Mouse (Mus musculus) midbrain, embryonic 16.5 days (tissue): ENCODE measurements around the gene Fbln5. TPM values are rescaled to one million over a fixed set of nuclear protein-coding genes. Genes with fewer than 3 reads are reported as not detected.
A peak's percentile ranks its signal among the peaks of the same experiment; 100 is the strongest.

ENCODE experiments used
- ATAC-seq: fragments of 200-750 bp; cut with Nextera tagmentation; 2 replicates; pipeline ENCODE4 v1.8.0; 2017; ENCODE audit warnings: moderate TSS enrichment
- H3K27ac ChIP-seq: fragments of 300-500 bp; sonication (generic); 2 replicates; pipeline ENCODE4 v1.5.1; 2014; ENCODE audit warnings: mild to moderate bottlenecking, low read length, mixed read lengths
- H3K27me3 ChIP-seq: fragments of 300-500 bp; sonication (generic); 2 replicates; pipeline ENCODE4 v1.6.1; 2014; ENCODE audit warnings: low read depth, low read length, mixed read lengths; ENCODE audit not compliant: control insufficient read depth, insufficient read depth
- H3K36me3 ChIP-seq: fragments of 300-500 bp; sonication (generic); 2 replicates; pipeline ENCODE4 v1.6.1; 2014; ENCODE audit warnings: mild to moderate bottlenecking, low read length, moderate library complexity, mixed read lengths; ENCODE audit not compliant: control insufficient read depth, insufficient read depth
- H3K4me1 ChIP-seq: fragments of 300-500 bp; sonication (generic); 2 replicates; pipeline ENCODE4 v1.6.1; 2014; ENCODE audit warnings: mild to moderate bottlenecking, low read length, mixed read lengths; ENCODE audit not compliant: control insufficient read depth, insufficient read depth
- H3K4me2 ChIP-seq: fragments of 300-500 bp; sonication (generic); 2 replicates; pipeline ENCODE4 v1.6.1; 2014; ENCODE audit warnings: mild to moderate bottlenecking, low read length, mixed read lengths
- H3K4me3 ChIP-seq: fragments of 300-500 bp; sonication (generic); 2 replicates; pipeline ENCODE4 v1.5.1; 2014; ENCODE audit warnings: low read depth, mild to moderate bottlenecking, low read length, moderate library complexity, mixed read lengths
- H3K9ac ChIP-seq: fragments of 300-500 bp; sonication (generic); 2 replicates; pipeline ENCODE4 v1.6.1; 2014; ENCODE audit warnings: low read depth, low read length, mixed read lengths
- H3K9me3 ChIP-seq: fragments of 300-500 bp; sonication (generic); replicated peaks from 2 replicates; pipeline ENCODE4 v1.6.1; 2014; ENCODE audit warnings: mild to moderate bottlenecking, low read length, mixed read lengths; ENCODE audit not compliant: control insufficient read depth, poor library complexity, severe bottlenecking
- WGBS: fragments of 180-500 bp; shearing (Covaris S2); extraction: QIAGEN DNeasy Blood & Tissue Kit; methylation state at CpG from one replicate; pipeline ENCODE4 v1.1.7; 2014; 5-methylcytosine and 5-hydroxymethylcytosine counted together
- polyA plus RNA-seq: library from polyadenylated mRNA; unstranded; fragments of >200 nt; fragmentation: Nextera tagmentation; extraction: Ambion mirVana; gene quantifications from 2 replicates; pipeline ENCODE4 v1.2.1, GENCODE M21; 2015

The Fbln5 gene
- polyA plus RNA-seq, 1 experiment from 2014 or later = 11.7 TPM

DNA sequence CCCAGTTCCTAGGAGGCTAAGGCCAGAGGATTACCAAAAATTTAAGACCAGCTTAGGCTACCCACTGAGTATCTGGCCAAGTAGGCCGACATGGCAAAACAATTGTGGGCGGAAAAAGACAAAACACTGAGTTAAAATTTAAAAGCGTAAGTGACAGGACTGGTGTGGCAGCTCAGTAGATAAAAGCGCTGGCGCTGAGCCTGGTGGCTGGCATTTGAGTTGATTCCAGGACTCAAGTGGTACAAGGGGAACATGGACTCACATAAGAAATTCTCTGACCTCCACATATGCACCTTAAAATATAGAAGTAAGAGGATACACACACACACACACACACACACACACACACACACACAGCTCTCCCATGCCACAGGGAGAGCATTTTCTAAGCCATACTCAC is 42.5 kb downstream of the Fbln5 start:
- Histone ChIP-seq H3K4me3 (no peak overlapping the region), H3K9me3 (no peaks in the 10 kb centered on the region), H3K4me1 (no peaks in the 10 kb centered on the region), H3K36me3 (no peaks in the 10 kb centered on the region), H3K27ac (no peak overlapping the region), H3K9ac (no peak overlapping the region), H3K4me2 (no peak overlapping the region), H3K27me3 (no peaks in the 10 kb centered on the region)
- no peak for ATAC-seq
- 71% methylated on average over 5 of the region's 5 CpGs for WGBS

DNA sequence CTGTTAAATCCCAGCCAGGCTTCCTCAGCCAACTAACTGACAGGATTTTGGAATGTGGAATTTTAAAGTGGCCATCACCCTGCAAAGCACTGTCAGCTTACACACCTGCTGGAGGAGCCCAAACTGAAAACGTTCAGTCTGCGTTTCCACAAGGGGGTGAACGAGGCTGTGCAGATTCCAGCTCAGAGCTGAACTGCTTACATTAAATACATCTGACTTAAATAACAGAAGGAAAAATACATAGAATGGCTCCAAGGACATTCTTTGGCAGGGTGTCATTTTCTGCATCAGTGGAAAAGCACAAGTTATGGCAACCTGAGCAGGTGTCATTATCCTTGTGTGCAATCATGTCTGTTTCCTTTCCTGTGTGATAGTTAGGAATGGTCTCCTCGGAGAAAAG is 44.7 kb downstream of the Fbln5 start:
- Histone ChIP-seq H3K4me2 (no peak overlapping the region), H3K4me3 (no peak overlapping the region), H3K9me3 (no peaks in the 10 kb centered on the region), H3K27ac (no peak overlapping the region), H3K36me3 (no peaks in the 10 kb centered on the region), H3K27me3 (no peaks in the 10 kb centered on the region), H3K9ac (no peak overlapping the region), H3K4me1 (no peaks in the 10 kb centered on the region)
- WGBS = 71% methylated on average over 4 of the region's 4 CpGs
- no peak for ATAC-seq

DNA sequence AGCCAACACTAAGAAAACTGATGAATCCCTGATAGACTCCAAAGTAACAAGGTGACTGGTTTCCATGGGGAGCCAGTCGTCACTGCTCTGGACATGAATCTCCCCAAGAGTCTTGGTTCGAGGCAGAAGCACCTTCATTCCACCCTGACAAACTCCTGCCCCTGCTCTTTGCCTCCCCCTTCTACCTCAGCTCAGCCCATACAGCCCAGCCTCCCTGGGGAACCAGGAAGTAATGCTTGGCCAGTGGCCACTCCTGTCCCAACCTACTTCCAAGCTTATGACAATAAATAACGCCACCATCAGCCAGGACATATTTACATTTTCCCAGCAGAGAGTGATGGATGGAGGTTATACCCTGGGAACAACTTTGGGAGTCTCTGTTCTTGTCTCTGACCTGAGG is 45.9 kb downstream of the Fbln5 start:
- WGBS = 67% methylated on average over 3 of the region's 3 CpGs
- no peak overlapping the region for H3K4me3 ChIP-seq
- no peak overlapping the region for H3K27ac ChIP-seq
- H3K4me1 ChIP-seq = no peaks in the 10 kb centered on the region
- no peaks in the 10 kb centered on the region for H3K36me3 ChIP-seq
- H3K27me3 ChIP-seq = no peaks in the 10 kb centered on the region
- H3K9ac ChIP-seq = no peak overlapping the region
- no peak for ATAC-seq
- H3K4me2 ChIP-seq = no peak overlapping the region
- H3K9me3 ChIP-seq = no peaks in the 10 kb centered on the region

DNA sequence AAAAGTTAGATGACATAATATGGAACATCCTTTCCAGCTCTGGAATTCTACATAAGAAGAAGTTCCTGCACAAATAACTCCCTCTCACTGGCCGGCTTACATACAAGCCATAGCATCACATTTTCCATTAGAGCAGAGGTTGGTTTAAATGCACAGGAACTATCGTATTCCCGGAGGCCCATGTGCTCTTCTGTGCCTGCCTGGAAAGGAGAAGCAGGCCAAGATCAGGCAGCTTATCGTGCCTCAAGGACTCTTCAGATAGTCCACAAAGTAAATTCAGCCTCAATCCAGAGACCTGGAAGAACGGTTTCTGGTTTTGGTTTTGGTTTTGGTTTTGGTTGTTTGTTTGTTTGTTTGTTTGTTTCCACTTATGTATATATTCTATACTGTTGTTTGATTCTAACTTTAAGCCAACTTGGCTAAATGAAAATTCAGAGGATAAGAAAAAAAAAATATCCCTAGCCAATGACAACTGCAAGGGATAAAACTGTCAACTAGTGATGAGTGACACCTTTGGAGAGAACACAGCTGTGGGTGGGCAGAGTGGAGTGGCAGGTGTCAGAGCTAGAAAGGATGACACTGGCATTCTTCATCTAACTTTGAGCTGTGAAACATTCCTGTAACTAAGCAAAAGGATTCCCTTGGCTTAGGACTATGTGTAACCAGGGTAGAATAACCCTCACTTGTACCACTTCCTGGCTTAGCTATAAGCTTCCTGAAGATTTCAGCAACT is 48.4 kb downstream of the Fbln5 start:
- no peak overlapping the region for H3K27ac ChIP-seq
- 90% methylated on average over 5 of the region's 5 CpGs for WGBS
- H3K27me3 ChIP-seq = no peaks in the 10 kb centered on the region
- H3K4me2 ChIP-seq = no peak overlapping the region
- H3K9ac ChIP-seq = no peak overlapping the region
- ATAC-seq = no peak
- no peak overlapping the region for H3K4me3 ChIP-seq
- no peaks in the 10 kb centered on the region for H3K36me3 ChIP-seq
- H3K9me3 ChIP-seq = no peaks in the 10 kb centered on the region
- 0 out of 2 replicates have a peak, but pooled peaks cover 3% of the 10 kb centered on the region for H3K4me1 ChIP-seq

DNA sequence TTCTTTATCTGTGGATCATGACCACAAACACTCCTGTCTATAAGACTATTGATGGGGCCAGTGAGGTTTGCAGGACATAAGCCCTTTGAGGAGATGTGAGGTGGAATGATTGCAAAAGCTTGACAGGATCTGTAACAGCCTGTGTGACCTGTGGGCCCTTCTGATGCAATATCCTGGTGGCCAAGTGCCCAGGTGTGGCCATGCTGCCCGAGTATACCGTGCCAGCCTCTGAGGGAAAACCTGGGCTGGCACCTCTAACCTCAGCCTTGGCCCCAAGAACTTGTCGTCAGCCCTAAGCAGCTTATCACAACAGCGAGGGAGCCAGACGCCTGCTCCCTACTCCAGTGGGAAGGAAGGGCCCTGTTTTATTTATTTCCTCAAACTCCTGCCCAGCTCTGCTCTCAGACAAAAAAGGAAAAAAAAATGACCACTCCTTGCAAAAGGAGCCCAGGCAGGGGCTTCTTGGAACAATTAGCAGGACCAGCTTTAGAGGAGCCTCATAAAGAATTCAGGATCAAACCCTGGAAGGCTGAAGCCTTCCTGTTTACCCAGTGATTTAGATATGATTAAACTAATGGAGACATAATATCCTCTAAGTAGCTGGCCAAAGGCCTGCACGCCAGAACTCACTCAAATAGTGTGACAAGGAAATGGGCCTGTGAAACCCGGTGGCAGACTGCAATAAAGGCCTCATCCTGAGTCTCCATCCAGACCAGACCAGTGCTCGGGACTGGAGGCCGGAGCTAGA is 51.4 kb downstream of the Fbln5 start:
- ATAC-seq = no peak
- 58% methylated on average over 9 of the region's 9 CpGs for WGBS

DNA sequence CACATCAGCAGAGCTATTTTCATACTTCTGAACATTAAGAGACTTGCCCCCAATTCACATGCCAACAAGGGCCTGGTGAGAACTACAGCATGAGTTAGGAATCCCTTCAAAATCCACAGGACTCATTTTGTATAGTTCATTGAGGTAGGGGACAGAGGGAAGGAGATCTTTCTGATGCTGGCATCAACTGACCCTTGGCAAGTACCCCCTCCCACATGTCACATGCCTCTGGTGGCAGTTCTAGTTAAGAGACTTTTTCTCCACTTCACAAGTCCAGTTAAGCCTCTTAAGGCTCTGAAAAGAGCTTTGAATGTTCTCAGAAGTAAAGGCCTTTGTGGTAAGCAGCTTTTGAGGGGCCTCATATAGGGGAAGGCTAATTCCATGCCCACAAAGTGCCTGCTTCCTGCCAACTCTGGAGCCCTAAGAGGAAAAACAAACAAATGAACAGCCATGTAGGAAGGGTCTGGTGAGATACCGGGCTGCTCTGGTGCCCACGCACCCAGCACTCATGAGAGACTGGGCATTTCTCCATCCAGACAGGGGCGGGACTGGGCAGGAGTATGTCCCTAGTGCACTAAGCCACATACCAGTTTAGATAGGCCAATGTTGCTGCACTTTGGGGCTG is 52.5 kb downstream of the Fbln5 start:
- peak; percentile 85 for ATAC-seq
- H3K4me2 ChIP-seq = no peak overlapping the region
- H3K4me3 ChIP-seq = no peak overlapping the region
- no peaks in the 10 kb centered on the region for H3K36me3 ChIP-seq
- H3K9me3 ChIP-seq = no peaks in the 10 kb centered on the region
- H3K9ac ChIP-seq = no peak overlapping the region
- 0 out of 2 replicates have a peak, but pooled peaks cover 3% of the 10 kb centered on the region for H3K4me1 ChIP-seq
- WGBS = 40% methylated on average over 3 of the region's 3 CpGs
- H3K27me3 ChIP-seq = no peaks in the 10 kb centered on the region
- no peak overlapping the region for H3K27ac ChIP-seq

More for the DNA sequence above, 51.4 kb downstream of the Fbln5 start:
- H3K9me3 ChIP-seq = no peaks in the 10 kb centered on the region
- no peaks in the 10 kb centered on the region for H3K27me3 ChIP-seq
- H3K4me3 ChIP-seq = no peak overlapping the region
- H3K36me3 ChIP-seq = no peaks in the 10 kb centered on the region
- no peak overlapping the region for H3K9ac ChIP-seq
- no peak overlapping the region for H3K4me2 ChIP-seq
- H3K4me1 ChIP-seq = 0 out of 2 replicates have a peak, but pooled peaks cover 3% of the 10 kb centered on the region
- H3K27ac ChIP-seq = no peak overlapping the region

DNA sequence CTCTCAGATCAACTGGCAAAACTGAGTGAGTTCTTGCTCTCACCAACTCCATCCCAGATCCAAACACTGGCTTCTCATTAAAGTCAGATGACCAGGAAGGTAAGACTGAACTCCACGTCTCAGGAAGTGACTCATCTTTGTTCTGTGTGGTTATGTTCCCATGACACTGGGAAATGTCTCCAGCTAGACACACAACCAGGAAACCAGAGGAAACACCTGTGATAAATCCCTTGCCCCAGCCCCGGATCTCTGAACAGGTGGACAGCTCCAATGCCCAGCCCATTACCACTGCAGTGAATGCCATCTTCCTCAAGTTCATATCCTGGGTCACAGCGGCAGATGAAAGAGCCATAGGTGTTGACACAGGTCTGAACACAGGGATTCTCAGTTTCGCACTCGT is 54.0 kb downstream of the Fbln5 start:
- ATAC-seq = no peak
- Histone ChIP-seq H3K4me1 (0 out of 2 replicates have a peak, but pooled peaks cover 3% of the 10 kb centered on the region), H3K36me3 (no peaks in the 10 kb centered on the region), H3K9ac (no peak overlapping the region), H3K9me3 (no peaks in the 10 kb centered on the region), H3K4me2 (no peak overlapping the region), H3K27ac (no peak overlapping the region), H3K27me3 (no peaks in the 10 kb centered on the region), H3K4me3 (no peak overlapping the region)
- 91% methylated on average over 5 of the region's 5 CpGs for WGBS

DNA sequence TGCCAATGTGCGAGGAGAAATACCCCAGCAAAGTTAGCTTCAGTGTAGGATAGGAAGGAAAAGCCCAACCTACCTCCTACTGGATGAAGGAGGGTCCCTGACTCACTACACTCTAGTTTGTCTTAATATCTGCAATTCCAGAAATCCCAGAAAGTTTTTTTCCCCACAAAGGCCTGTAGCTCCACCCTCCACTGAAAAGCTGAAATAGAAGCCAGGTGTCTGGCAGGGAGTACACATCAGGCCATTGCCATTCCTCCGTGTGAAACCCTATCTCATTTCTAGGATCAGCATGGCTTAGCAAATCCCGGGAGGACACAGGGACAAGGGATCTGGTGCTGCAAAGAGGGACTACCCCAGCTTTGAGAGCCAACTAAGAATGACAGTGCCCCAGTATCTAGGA is 55.8 kb downstream of the Fbln5 start:
- ATAC-seq = no peak
- no peak overlapping the region for H3K4me3 ChIP-seq
- 76% methylated on average over 3 of the region's 3 CpGs for WGBS
- no peak overlapping the region for H3K4me2 ChIP-seq
- H3K4me1 ChIP-seq = 0 out of 2 replicates have a peak, but pooled peaks cover 3% of the 10 kb centered on the region
- H3K36me3 ChIP-seq = no peaks in the 10 kb centered on the region
- no peaks in the 10 kb centered on the region for H3K9me3 ChIP-seq
- H3K27me3 ChIP-seq = no peaks in the 10 kb centered on the region
- H3K9ac ChIP-seq = no peak overlapping the region
- H3K27ac ChIP-seq = no peak overlapping the region

DNA sequence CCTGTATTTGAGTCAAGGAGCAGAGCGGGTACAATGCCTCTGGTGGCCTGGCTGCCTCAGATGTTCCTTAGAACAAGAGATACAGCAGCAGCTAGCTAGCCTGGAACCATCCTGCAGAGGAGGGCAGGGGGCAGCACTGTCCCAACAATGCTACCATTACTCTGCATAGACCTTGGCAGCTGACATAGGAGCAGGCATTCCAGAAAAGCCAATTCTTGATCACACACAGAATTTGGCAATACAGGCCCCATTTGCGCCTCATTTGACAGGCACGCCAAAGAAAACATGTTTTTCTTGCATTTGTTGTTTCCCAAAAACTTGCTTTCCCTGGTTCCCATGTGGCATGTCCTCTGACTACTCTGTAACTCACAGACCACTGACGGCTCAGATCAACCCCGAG is 56.8 kb downstream of the Fbln5 start:
- 98% methylated on average over 5 of the region's 5 CpGs for WGBS
- no peak overlapping the region for H3K9ac ChIP-seq
- no peak for ATAC-seq
- no peaks in the 10 kb centered on the region for H3K9me3 ChIP-seq
- no peak overlapping the region for H3K4me3 ChIP-seq
- H3K27me3 ChIP-seq = no peaks in the 10 kb centered on the region
- no peak overlapping the region for H3K4me2 ChIP-seq
- H3K27ac ChIP-seq = no peak overlapping the region
- 0 out of 2 replicates have a peak, but pooled peaks cover 3% of the 10 kb centered on the region for H3K4me1 ChIP-seq
- no peaks in the 10 kb centered on the region for H3K36me3 ChIP-seq
